Mouse (Mus musculus) liver, adult (tissue): ENCODE measurements around the gene Gm21897.
"Not testable (repeated sequence)": the region's sequence is repeated elsewhere in the genome, so short reads cannot be mapped to it uniquely, and the experiment has no call there.

Experiments used
- GATA4 ChIP-seq: IDR thresholded peaks from 2 replicates; pipeline ENCODE4 v1.6.1; 2014; ENCODE audit warnings: mild to moderate bottlenecking, low read length; ENCODE audit not compliant: insufficient replicate concordance

Gm21897 gene

GRCm38 (mm10) chr16:15317158-15317557 lies at the start of gene Gm21897:
TSS of gene Gm21897 (plus strand) at chr16:15317458.
- TF ChIP-seq GATA4: not testable (repeated sequence)

- no peak for TF ChIP-seq GATA4
Measured at GRCm38 (mm10) chr16:15272291-15272690, 45.0 kb upstream of the Gm21897 start.

GRCm38 (mm10) chr16:15277461-15277860 lies 39.8 kb upstream of the Gm21897 start:
- no peak for TF ChIP-seq GATA4

- no peak for TF ChIP-seq GATA4
Measured at GRCm38 (mm10) chr16:15293041-15293440, 24.2 kb upstream of the Gm21897 start.

- TF ChIP-seq GATA4: no peak
Measured at GRCm38 (mm10) chr16:15294289-15294688, 23.0 kb upstream of the Gm21897 start.

GRCm38 (mm10) chr16:15294911-15295659 lies 22.2 kb upstream of the Gm21897 start:
- no peak for TF ChIP-seq GATA4

- TF ChIP-seq GATA4: no peak
Measured at GRCm38 (mm10) chr16:15334526-15334925, 17.3 kb downstream of the Gm21897 start.

- no peak for TF ChIP-seq GATA4
Measured at GRCm38 (mm10) chr16:15339051-15339450, 21.8 kb downstream of the Gm21897 start.

GRCm38 (mm10) chr16:15346045-15346444 lies 28.8 kb downstream of the Gm21897 start:
- TF ChIP-seq GATA4: no peak

- TF ChIP-seq GATA4: no peak
Measured at GRCm38 (mm10) chr16:15349381-15349780, 32.1 kb downstream of the Gm21897 start.

- no peak for TF ChIP-seq GATA4
Measured at GRCm38 (mm10) chr16:15351301-15351700, 34.0 kb downstream of the Gm21897 start.

- TF ChIP-seq GATA4: no peak
Measured at GRCm38 (mm10) chr16:15352320-15352719, 35.1 kb downstream of the Gm21897 start.

GRCm38 (mm10) chr16:15354901-15355300 lies 37.6 kb downstream of the Gm21897 start:
- TF ChIP-seq GATA4: no peak

GRCm38 (mm10) chr16:15355339-15355738 lies 38.1 kb downstream of the Gm21897 start:
- no peak for TF ChIP-seq GATA4

GRCm38 (mm10) chr16:15357766-15358165 lies 40.5 kb downstream of the Gm21897 start:
- TF ChIP-seq GATA4: no peak

GRCm38 (mm10) chr16:15359110-15359782 lies 42.0 kb downstream of the Gm21897 start:
- TF ChIP-seq GATA4: no peak

- TF ChIP-seq GATA4: no peak
Measured at GRCm38 (mm10) chr16:15360825-15361224, 43.6 kb downstream of the Gm21897 start.
